8 mouse cellular contexts compared by ENCODE assay signal in the genomic region with DNA sequence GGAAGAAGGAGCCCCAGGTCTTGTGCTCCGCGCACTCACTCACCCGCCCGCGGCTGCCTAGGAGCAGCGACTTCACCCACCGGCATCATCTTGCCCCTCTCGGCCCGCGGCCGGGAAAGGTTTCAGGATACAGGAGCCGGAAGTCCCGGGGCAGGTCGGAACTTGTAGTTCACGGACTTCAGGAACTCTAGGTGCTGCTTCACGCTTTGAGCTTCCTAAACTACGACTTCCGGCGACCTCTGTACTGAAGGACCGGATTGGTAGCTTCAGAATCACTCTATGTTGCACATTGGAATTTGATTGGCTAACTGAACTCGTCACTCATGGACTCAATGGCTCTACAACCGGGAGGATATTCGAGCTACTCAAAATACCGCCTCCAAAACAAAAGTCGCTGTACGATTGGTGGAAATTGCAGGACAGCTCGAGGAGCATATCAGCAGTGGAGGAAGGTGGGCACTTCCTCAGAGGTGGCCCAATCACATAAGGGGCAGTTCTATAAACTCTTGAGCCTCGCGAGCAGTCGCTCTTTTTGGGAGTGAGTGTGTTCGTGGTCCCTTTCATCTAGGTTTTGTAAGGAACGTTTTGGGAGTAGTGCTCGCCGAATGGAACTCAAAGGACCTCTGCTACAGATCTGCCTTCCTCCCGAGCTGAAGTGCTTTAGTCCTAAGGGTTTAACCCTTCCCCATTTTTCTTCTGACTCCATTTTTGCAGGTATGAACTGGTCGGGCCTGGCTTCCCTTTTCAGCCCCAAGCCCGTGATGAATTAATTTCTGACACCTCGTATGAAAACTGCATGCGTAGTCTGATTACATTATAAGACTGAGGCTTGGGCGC. TPM values are rescaled to one million over a fixed set of nuclear protein-coding genes. Genes with fewer than 3 reads are reported as not detected.
DNase-seq lines count a peak whose midpoint lies in the region; ATAC-seq lines count a peak whose summit lies in the region.

Gene Traf7, minus strand, starts transcription at position 216 of the 837 bp plus-strand sequence.

- peak; percentile 100 for DNase-seq in adipocyte (ENCODE audit: low spot score)
- DNase-seq in embryo, embryonic 10 days (ENCODE audit: low spot score) = peak; percentile 99
- peak; percentile 85 for DNase-seq in gastrocnemius, postnatal 10 days
- DNase-seq in induced T-regulatory cell, adult 2 months (ENCODE audit: low read depth) = peak; percentile 99
- DNase-seq in left cerebral cortex, adult 9 months (ENCODE audit: low spot score in 2 of 2) = peak; percentile 98 to 100
- peak; percentile 86 for DNase-seq in right cerebral cortex, postnatal 14 days
- DNase-seq in urinary bladder, postnatal 36 days (ENCODE audit: low spot score in 2 of 2) = peak; percentile 85 to 91

- peak; percentile 87 for ATAC-seq in megakaryocyte progenitor cell, adult 5-6 weeks (replicated peaks; ENCODE audit: poor library complexity)

RNA-seq across cellular contexts. Expression of gene Traf7, which starts in this region (rescaled TPM):
- total RNA-seq in gastrocnemius, postnatal 10 days (2021) = 10 to 100 TPM; 47.2 to 60.9 TPM
- 50.9 and 54.7 TPM in 2 replicates for total RNA-seq in megakaryocyte progenitor cell, adult 5-6 weeks (2015)
- total RNA-seq in megakaryocyte progenitor cell, adult 5-6 weeks (2017) = 91.7 and 98.9 TPM in 2 replicates

Comparison
In these comparisons a context has a peak if more than half of its experiments do, and no peak if none do; other contexts are left out.
1. Peak in every context shown above with its lines: DNase-seq and ATAC-seq.